Mouse (Mus musculus) kidney, adult 2 months (tissue): ENCODE data around the gene Tmem120a. TPM values are rescaled to one million over a fixed set of nuclear protein-coding genes. Genes with fewer than 3 reads are reported as not detected.

Experiments
- DNase-seq: peaks from one replicate; pipeline ENCODE4 v3.0.0; 2021
- H3K27ac ChIP-seq: fragments of 200-500 bp; 2 replicates; pipeline ENCODE4 v1.5.1; 2012; ENCODE audit warnings: low read depth, low read length, control low read depth, inconsistent platforms; ENCODE audit not compliant: insufficient read depth
- H3K27me3 ChIP-seq: fragments of 200-500 bp; replicated peaks from 2 replicates; pipeline ENCODE4 v1.6.1; 2012; ENCODE audit warnings: mild to moderate bottlenecking, moderate library complexity, low read length, inconsistent platforms; ENCODE audit not compliant: control insufficient read depth, insufficient read depth
- H3K36me3 ChIP-seq: fragments of 200-500 bp; 2 replicates; pipeline ENCODE4 v1.6.1; 2012; ENCODE audit warnings: mild to moderate bottlenecking, moderate library complexity, low read length, inconsistent platforms; ENCODE audit not compliant: control insufficient read depth, insufficient read depth
- H3K4me1 ChIP-seq: fragments of 200-500 bp; 2 replicates; pipeline ENCODE4 v1.6.1; 2011; ENCODE audit warnings: low read length; ENCODE audit not compliant: control insufficient read depth, insufficient read depth
- H3K4me3 ChIP-seq: fragments of 200-500 bp; 2 replicates; pipeline ENCODE4 v1.5.1; 2011; ENCODE audit warnings: mild to moderate bottlenecking, low read depth, low read length, control low read depth; ENCODE audit not compliant: insufficient read depth
- CTCF ChIP-seq: fragments of 200-500 bp; conservative IDR thresholded peaks from 2 replicates; pipeline ENCODE4 v1.5.1; 2011; ENCODE audit warnings: low read depth, mild to moderate bottlenecking, control low read depth, low read length, moderate library complexity, mixed read lengths; ENCODE audit not compliant: insufficient read depth, insufficient read length
- POLR2A ChIP-seq: fragments of 200-500 bp; IDR thresholded peaks from one replicate; pipeline ENCODE4 v1.6.1; 2011; ENCODE audit warnings: low read depth, low read length, control low read depth
- WGBS: fragments of 180-500 bp; shearing (Covaris S2); methylation state at CpG from one replicate; pipeline ENCODE4 v1.1.7; 2018; 5-methylcytosine and 5-hydroxymethylcytosine counted together
- polyA plus RNA-seq: library from polyadenylated mRNA; depleted of rRNA; stranded (reverse); fragments of >200 nt; gene quantifications from 2 replicates; pipeline ENCODE4 v1.2.3, GENCODE M21; 2012

Gene Tmem120a
- polyA plus RNA-seq, 1 experiment: 96.7 TPM

- Histone ChIP-seq H3K36me3 (no peaks in the 10 kb centered on the region), H3K4me1 (peaks cover 13% of the 10 kb centered on the region), H3K4me3 (no peak overlapping the region), H3K27me3 (no peaks in the 10 kb centered on the region), H3K27ac (no peak overlapping the region)
- WGBS: 58% methylated on average over 3 of the region's 3 CpGs
- no peak for DNase-seq
- TF ChIP-seq POLR2A: no peak
- TF ChIP-seq CTCF: no peak
Measured at GRCm38 (mm10) chr5:135772519-135772918, 28.3 kb upstream of the Tmem120a start.

GRCm38 (mm10) chr5:135764971-135765370, 20.7 kb upstream of the Tmem120a start:
- WGBS: 74% methylated on average over 3 of the region's 3 CpGs
- Histone ChIP-seq H3K27ac (no peak overlapping the region), H3K4me3 (no peak overlapping the region), H3K27me3 (no peaks in the 10 kb centered on the region), H3K4me1 (no peaks in the 10 kb centered on the region), H3K36me3 (no peaks in the 10 kb centered on the region)
- no peak for DNase-seq
- no peak for TF ChIP-seq CTCF
- no peak for TF ChIP-seq POLR2A

DNA sequence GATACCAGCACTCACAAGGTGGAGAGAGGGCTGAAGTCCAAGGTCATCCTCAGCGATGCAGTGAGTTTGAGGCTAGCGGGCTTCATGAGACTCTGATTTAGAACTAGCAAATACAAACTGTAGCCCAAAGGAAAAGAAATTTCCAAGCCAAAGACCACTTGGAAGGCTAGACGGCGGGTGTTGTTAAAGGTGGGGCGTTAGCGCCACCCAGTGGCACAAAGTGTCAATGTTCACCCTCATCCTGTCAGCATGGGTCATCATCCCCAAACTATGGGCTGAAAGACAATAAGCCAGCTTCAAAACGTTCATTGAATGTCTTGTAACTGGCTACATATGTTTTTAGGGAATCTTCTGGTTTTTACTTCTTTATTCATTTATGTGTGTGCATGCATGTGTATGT, 19.3 kb upstream of the Tmem120a start:
- 2% methylated on average over 7 of the region's 7 CpGs for WGBS
- no peak overlapping the region for H3K4me3 ChIP-seq
- no peak overlapping the region for H3K27ac ChIP-seq
- peak; percentile 70 for DNase-seq
- TF ChIP-seq CTCF: peak; percentile 94
- TF ChIP-seq POLR2A: no peak
- H3K36me3 ChIP-seq: no peaks in the 10 kb centered on the region
- H3K4me1 ChIP-seq: no peaks in the 10 kb centered on the region
- no peaks in the 10 kb centered on the region for H3K27me3 ChIP-seq

GRCm38 (mm10) chr5:135761881-135762280, 17.6 kb upstream of the Tmem120a start:
- DNase-seq: no peak
- H3K4me1 ChIP-seq: no peaks in the 10 kb centered on the region
- H3K4me3 ChIP-seq: no peak overlapping the region
- no peak overlapping the region for H3K27ac ChIP-seq
- no peaks in the 10 kb centered on the region for H3K36me3 ChIP-seq
- 63% methylated on average over 3 of the region's 3 CpGs for WGBS
- no peak for TF ChIP-seq POLR2A
- TF ChIP-seq CTCF: no peak
- no peaks in the 10 kb centered on the region for H3K27me3 ChIP-seq

GRCm38 (mm10) chr5:135751595-135751994, 7.3 kb upstream of the Tmem120a start:
- no peak overlapping the region for H3K27ac ChIP-seq
- DNase-seq: no peak
- H3K4me3 ChIP-seq: no peak overlapping the region
- no peaks in the 10 kb centered on the region for H3K27me3 ChIP-seq
- 89% methylated on average over 2 of the region's 2 CpGs for WGBS
- TF ChIP-seq POLR2A (no peak), CTCF (no peak)
- no peaks in the 10 kb centered on the region for H3K4me1 ChIP-seq
- H3K36me3 ChIP-seq: no peaks in the 10 kb centered on the region

DNA sequence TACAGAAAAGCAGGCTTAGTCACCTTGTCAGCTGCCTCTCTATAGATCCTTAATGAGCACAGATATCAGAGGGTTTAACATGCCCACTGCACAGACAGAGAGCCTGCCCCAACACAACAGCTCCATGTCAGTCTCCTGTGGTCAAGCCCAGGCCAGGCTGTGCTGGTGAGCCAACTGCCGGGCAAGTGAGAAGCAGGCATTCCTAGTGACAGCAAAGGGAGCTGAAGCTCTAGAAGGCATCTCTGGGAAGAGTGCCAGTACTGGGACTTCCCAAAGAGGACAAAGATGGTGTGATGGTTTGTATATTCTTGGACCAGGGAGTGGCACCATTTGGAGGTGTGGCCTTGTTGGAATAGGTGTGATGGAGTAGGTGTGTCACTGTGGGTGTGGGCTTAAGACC, 6.8 kb upstream of the Tmem120a start:
- Histone ChIP-seq H3K4me1 (no peaks in the 10 kb centered on the region), H3K4me3 (no peak overlapping the region), H3K36me3 (no peaks in the 10 kb centered on the region), H3K27me3 (no peaks in the 10 kb centered on the region), H3K27ac (no peak overlapping the region)
- TF ChIP-seq CTCF (no peak), POLR2A (no peak)
- 80% methylated on average over 1 of the region's 1 CpGs for WGBS
- no peak for DNase-seq

- H3K27ac ChIP-seq: peak overlapping the region; percentile 79; the same call in 1 of the 2 replicates
- peaks cover 9% of the 10 kb centered on the region; the same call in 1 of the 2 replicates for H3K4me1 ChIP-seq
- TF ChIP-seq POLR2A: no peak
- TF ChIP-seq CTCF: no peak
- H3K36me3 ChIP-seq: no peaks in the 10 kb centered on the region
- no peak for DNase-seq
- no peaks in the 10 kb centered on the region for H3K27me3 ChIP-seq
- peak overlapping the region; percentile 33 for H3K4me3 ChIP-seq
- 39% methylated on average over 12 of the region's 12 CpGs for WGBS
Measured at GRCm38 (mm10) chr5:135744742-135745141, 494 bp upstream of the Tmem120a start.
